Mouse (Mus musculus): ENCODE results near the gene Sulf2.

- no peak for TF ChIP-seq CTCF (IDR thresholded peaks at IDR 0.05; ENCODE audit: borderline replicate concordance, insufficient read depth, low read length)
- TF ChIP-seq POLR2A (IDR thresholded peaks at IDR 0.05; ENCODE audit: low read depth, low read length): no peak
These were observed 13.6 kb downstream of the Sulf2 start for GRCm38 (mm10) chr2:166141910-166142309.
